Mouse (Mus musculus) adrenal gland, adult 2 months (tissue): ENCODE measurements at regions not wholly inside any gene's neighbourhood (a gene's known extent, or its start where the extent isn't known, plus 50 kb on each side); places are given as distances from the start of the nearest gene placed in this dataset.

Source experiments
- DNase-seq: peaks from one replicate; pipeline ENCODE4 v3.0.0; 2021

DNA sequence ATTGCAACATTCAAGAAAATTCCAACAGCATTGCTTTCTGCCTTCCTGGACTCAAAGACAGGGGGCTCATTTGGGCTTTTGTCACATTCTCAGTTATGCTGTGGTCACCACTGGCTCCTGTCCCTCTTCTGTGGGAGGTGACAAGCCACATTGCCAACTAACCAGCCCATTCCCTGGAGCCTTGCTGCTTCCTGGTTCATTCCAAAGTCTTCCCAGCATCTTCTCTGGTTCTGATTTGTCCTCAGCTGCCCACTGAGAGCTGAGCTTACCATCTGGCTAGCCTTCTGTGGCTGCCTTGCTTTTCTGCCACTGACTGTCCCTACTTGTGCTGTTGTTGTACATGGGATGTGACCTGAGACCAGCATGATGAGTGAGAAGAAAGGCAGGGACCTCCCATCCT lies 111.0 kb downstream of the Cxcl12 start:
- no peak for DNase-seq

DNA sequence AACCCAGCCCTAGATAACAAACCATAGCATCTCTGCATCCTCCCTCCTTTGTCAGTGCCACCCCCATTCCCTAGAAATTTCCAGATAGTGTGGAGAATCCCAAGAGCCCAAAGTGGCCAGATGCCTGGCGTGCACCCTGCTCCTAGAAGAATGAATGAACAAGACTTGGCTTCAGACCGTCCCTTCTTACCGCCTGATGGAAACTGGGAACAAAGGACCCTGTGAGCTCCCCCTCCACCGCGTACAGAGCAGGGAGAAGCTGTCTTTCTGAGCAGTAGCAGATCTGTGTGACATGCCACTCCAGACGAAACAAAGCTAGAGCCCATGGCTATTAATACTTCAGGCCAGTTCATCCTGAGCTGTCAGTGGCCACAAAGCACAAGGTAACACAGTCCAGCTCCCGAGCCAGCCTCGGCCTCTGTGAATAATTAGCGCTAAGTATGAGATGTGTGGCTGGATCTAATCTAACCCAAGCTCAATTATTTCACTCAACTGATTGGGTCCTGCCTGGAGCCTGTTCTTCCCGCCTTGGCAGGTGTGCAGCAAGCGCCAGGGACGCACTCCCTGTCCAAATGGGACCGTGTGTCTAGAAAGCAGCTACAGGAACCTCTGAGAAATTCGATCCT lies 111.6 kb downstream of the Cxcl12 start:
- DNase-seq = no peak

DNA sequence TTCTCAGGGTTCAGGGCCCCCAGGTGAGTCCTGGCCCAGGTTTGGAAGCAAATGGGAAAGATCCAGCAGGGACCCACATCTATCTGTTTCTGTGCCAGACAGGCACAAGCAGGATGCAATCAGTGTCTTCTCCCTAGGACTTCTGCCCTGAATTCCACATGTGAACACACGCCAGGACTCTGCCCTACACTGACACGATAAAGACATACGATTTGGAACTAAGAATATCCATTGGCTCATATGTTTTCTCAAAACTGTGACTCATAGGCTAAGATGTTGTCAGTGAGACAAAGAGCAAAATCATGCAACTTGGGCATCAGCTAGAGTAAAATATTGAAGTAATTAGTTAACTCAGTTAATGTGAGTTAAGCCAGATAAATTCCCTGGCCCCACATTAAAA lies 112.6 kb downstream of the Cxcl12 start:
- DNase-seq = no peak

DNA sequence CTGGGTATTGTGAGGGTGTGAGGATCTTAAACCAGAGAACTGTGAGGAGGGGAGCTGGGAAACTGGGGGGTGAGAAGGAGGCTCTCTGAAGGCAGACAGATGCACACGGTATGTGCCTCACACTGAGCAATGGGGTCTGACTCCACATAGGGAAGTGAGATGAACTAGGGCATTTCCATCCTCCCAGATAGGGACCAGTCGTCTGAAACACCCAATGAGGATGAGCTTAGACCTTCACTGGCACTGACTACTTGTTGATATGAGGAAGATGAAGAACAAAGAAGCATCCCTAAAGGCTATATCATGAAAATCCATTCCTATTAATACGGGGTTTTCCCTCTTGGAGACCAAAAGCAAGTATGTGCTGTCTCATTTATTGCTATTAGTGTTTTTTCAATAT lies 115.3 kb downstream of the Cxcl12 start:
- no peak for DNase-seq

GRCm38 (mm10) chr6:117284376-117285106 lies 116.2 kb downstream of the Cxcl12 start:
- DNase-seq = no peak

- DNase-seq = no peak
These were observed 119.1 kb downstream of the Cxcl12 start for GRCm38 (mm10) chr6:117287396-117287795.

GRCm38 (mm10) chr6:117293780-117294465 lies 125.6 kb downstream of the Cxcl12 start:
- no peak for DNase-seq

DNA sequence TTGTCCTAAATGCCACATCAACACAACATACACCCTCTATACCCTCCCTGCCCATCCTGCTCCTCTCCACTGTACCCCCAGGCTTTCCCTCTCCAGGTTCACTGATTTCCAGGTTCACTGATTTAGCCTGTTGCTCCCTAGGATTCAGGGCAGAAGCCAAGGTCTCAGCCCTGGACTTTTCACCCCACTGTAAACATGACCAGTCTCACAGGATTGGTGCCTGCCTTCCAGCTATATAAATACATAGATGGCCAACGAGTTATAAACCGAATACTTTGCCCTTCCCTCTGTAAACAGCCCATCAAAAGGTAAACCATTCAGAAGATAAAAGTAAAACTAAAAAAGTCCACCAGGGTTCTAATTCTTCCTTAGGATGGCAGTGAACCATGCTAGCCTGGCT lies 129.6 kb downstream of the Cxcl12 start:
- DNase-seq = no peak

DNA sequence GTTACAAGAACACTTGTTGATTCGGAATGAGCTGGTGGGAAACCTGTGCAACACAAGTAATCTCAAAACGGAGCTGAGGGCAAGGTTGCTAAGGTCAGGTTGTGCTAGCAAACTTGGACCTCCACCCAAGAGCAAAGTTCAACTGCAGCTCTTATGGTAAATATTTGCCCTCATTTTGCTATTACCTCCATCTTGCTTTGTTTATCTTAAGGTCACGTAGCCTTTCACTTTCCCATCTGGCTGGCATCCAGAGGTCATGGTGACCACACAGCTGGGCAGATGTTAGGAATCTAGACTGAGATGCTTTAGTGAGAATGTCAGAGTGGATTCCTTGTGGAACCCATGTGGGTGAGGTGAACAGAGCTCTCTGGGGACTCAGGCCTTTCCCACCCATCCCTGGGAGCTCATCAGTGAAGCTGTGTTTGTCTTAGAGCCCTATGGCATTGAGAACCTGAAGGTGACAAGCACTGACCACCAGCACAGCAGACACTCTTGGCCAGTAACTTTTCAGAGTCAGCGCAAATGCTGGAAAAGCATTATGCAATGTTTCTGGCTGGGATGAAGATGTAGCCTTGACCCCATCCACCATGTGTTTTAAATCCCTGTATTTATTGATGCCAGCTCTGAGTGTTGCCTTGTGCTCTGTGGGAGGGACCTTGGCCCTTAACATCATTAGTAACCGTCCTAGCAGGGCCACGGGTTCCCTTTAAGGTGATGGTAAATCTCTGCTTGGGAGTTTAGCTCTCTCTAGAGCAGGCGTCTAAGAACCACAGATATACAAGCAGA lies 131.4 kb downstream of the Cxcl12 start:
- peak; percentile 78 for DNase-seq

GRCm38 (mm10) chr6:117303361-117303760 lies 135.0 kb downstream of the Cxcl12 start:
- DNase-seq = no peak

GRCm38 (mm10) chr6:117305736-117306250 lies 137.5 kb downstream of the Cxcl12 start:
- DNase-seq = no peak

GRCm38 (mm10) chr6:117308636-117309035 lies 140.3 kb downstream of the Cxcl12 start:
- DNase-seq = no peak

DNA sequence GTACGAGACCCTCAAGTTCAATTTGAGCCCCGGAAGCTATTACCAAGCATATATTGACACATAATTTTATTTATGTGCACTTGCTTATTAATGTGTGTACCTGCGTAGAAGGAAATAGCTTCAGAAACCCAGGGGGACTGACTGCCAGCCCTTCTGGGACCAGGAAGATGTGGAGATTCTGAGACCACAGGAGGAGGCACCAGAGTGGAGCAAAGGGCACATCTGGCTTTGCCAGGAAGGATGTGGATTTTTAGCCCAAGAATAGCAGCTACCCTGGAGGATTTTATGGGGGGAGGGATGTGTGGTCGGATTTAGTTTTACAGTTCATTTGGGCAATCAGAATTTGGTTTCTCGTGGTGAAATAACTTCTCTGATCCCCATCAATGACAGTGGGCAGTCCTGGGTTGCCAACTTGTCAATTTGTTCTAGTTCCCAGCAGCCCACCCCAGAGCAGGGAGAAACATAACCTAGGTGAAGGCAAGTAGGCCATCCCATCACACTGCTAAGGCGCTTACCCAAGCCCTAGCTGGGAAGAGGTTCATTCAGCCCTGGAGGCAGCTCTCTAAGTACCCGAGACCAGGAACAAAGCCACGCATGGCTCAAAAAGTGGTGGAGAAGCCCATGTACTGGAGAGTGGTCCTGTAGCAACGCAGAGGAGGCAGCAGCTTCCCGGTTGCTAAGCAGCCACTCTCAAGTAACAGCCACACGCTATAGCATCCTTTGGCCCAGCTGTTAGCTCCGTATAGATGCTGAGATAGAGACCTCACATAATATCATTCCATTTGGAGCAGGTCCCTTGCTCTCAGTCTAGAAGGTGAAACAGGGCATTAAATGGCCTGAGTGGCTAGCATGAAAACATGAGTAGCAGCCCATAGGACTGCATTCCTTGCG lies 144.8 kb downstream of the Cxcl12 start:
- DNase-seq = no peak

- no peak for DNase-seq
These were observed 145.7 kb downstream of the Cxcl12 start for GRCm38 (mm10) chr6:117313944-117314566.

DNA sequence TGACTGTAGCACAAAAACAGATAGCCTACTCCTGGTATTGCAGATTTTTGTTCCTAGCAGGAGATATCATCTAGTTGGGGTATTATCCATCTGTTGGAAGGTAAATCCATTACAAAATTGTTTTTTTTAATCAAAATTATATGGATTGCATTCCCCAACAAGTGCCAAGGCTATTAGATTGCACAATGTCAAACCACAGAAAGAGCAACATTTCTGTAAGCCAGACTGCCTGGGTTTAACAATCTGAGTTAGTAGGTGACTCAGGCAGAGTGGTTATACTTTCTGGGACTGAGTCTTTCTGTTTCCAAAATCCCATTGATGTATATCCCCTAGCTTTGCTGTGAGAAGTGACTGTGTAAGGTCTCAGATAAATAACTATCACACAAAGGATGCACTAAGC lies 155.0 kb downstream of the Cxcl12 start:
- DNase-seq = no peak

DNA sequence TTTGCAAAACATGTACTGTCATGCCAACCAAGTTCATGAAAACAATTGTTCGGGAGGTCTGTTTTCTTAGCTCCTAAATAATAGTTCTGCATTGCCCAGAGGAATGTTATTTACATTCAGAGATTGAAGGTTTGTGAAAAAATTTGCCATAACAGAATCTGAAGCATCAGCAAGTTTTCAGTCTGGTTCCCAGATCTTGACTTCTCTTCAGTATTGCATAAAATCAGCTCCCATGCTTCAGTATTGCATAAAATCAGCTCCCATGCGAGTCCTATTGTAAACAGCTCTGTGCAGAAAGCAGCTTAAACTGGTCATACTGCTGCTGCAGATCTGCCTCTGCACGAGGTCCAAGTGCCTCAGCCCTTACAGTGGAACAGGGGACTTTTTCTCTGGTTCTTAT lies 155.5 kb downstream of the Cxcl12 start:
- DNase-seq = no peak

- DNase-seq = no peak
These were observed 158.8 kb downstream of the Cxcl12 start for GRCm38 (mm10) chr6:117326835-117327775.

- DNase-seq = no peak
These were observed 161.0 kb downstream of the Cxcl12 start for GRCm38 (mm10) chr6:117329164-117329939.

GRCm38 (mm10) chr6:117330198-117330597 lies 161.9 kb downstream of the Cxcl12 start:
- no peak for DNase-seq
